Mouse (Mus musculus) thymus, postnatal 0 days (tissue): Measurements from ENCODE around the gene Crls1. TPM values are rescaled to one million over a fixed set of nuclear protein-coding genes. Genes with fewer than 3 reads are reported as not detected.

Experiments
- DNase-seq: peaks from one replicate; pipeline ENCODE4 v3.0.0-alpha.2; 2015; ENCODE audit warnings: low spot score
- polyA plus RNA-seq: library from polyadenylated mRNA; unstranded; fragments of >200 nt; fragmentation: Nextera tagmentation; extraction: Ambion mirVana; gene quantifications from 2 replicates; pipeline ENCODE4 v1.2.1, GENCODE M21; 2015

Crls1 gene
- polyA plus RNA-seq, 1 experiment from 2014 or later: 17.9 TPM

DNA sequence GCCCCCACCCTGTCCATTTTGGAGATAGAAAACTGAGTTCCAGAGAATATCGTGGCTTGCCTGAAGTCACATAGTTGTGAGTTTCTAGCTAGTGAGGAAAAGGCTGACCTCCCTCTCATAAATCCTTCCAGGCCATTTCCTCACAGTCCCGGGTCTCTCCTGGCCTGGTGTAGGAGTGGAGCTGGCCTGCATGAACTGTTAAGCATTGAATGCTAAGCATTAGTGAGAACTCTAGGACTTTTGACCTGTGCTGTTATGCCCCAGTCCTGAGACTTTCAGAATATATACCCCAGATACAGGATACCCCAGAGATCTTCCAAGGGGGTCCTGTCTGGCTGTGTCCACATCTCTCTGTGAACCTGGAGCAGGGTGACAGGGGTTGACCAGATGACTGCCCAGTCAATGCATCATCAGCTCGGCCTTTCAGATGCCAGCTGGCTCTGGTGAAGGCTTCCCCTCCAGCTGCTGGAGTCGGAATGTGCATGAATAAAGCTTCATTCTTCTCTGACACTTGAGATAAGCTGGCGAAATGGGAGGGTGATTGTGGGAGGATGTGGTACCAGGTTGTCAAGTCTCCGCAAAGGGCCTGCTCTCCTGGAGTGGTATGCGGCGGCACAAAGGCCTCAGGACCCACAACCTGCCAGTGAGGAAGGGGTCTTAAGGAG lies 38.0 kb downstream of the Crls1 start:
- no peak for DNase-seq

DNA sequence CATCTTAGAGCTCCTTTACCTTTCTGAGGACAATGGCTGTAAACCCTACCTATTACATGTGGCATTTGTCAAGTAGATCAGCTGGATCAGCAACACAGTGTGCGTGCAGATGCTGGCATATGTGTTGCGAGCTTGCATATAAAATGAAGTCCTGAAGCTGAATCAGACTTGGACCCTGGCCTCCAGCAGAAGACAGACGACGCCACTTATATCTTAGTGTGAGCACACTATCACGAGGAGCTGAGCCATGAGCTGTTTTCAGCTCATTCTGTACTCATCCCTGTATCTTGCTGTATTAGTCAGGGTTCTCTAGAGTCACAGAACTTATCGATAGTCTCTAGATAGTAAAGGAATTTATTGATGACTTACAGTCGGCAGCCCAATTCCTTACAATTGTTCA lies 38.8 kb downstream of the Crls1 start:
- no peak for DNase-seq

DNA sequence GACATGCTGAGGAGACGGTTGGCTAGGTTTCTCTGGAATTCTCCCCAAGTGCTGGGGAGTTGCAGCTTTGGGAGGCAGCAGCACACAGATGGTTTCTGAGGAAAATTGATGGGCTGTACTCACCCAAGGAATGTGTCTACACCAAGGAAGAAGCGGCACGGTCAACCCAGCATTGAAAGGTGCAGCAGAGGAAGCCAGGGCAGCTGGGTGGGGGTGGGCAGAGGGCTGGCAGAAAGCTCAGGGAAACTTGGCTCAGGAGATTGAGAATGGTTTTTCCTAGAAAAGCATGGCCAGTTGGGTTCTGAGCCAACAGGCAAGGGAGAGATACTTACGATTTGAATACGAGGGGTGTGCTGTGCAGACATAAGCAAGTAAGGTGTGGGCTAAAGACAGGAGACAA lies 47.4 kb downstream of the Crls1 start:
- no peak for DNase-seq

DNA sequence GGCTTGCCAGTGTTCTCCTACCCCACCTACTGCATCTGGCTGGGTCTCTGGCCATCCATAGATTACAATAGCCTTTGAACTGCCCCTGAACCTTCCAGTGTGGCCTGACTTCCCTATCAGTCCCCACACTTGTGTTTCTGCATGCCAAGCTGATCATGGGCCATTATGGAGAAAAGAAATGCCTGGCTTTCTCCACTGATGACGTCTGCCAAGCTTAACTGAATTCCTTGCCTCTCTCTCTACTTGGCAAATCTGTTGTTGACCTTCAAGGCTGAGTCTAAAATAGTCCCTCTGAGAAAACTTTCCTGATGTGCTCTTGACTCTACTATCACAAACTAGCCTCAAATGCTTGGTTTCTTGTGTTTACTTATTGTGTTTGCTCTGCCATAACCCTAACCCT lies 51.7 kb downstream of the Crls1 start:
- no peak for DNase-seq

DNA sequence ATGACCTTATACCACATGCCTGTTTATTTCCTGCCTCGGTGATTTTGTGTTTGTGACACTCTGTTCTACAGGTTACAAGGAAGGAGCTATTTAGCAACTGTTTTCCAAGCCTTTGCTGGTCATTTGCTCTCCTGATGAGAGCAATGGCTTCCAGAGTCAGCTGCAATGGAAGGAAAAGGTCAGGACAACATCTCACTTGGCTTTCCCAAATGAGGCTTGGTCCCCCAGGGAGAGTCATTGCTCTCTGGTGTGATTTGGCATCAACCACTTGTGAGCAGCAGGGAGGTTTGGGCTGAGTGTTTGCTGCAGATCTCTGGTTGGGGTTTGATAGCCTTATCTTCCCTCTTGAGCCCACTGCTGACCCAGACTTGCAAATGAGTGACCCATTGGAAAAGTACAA lies 54.1 kb downstream of the Crls1 start:
- no peak for DNase-seq

DNA sequence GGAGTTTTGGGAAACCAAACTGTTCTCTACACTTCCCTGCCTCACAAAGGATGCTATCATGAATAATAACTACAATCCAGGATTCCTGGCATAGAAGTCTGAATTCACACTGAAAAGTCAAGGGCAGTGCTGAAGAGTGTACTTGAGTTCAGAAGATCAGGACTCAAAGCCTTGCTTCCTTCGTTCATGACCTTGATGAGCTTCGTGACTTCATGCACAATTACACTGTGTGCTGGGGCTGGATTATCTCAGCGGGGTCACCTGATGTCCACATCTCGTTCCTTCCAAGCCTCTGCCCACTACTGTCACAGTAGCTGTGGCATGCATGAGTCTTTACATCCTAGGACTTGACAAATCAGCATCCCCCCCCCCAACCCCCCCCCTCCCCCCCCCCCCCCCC lies 55.2 kb downstream of the Crls1 start:
- DNase-seq: no peak

DNA sequence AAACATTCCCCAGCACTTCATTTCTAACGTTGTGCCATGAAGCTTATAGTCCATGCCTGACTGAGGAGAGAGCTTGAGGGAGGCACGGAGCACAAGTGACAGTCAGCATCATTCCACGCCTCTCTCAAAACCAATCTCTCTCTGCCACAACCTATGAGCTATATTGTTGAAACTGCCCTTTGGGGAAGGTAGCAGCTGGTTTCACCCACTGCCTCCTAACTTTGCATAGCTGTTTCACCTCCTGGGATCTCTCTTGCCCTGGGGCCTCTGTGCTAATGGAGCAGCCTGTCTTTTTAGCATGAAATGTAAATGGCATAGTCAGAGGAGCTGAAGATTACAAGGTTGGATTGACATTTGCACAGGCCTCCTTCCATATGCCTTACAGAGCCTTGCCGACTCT lies 55.6 kb downstream of the Crls1 start:
- no peak for DNase-seq

DNA sequence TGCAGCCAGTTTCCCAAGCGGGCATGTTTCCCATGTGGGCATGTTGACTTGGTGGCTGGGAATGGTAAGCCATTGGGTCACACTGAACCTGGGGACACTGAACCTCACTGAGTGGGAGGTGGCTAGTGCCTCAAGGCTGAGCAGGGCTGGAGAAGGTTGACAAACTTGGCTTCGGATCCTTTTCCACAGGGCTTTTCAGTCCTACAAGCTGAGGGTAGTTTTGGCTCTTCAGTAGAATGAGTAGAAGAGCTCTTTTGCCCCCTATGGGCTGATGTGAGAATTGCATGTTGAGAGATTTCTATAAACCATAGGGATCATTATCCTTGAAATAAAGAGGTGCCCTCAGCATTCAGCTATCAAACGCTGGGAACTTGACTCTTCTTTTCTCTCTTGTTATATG lies 57.0 kb downstream of the Crls1 start:
- DNase-seq: peak; percentile 52

DNA sequence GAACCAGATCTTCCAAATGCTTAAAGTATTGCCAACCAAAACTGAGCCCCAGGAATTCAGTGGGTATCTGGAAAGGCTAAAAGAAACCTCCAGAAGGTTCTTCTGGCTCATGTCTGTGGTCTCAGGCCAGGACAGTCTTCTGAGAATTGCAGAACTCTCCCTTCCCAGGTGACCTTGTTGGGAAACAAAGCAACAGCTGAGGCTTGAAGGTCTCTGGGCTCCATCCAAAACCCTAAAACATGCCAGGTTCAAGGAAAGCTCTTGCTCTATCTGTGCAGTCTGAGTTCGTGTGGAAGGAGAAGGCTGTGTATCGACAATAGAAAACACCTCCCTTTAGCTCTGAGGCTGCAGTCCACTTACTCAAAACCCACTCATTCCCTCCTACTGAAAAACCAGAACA lies 58.5 kb downstream of the Crls1 start:
- DNase-seq: no peak

DNA sequence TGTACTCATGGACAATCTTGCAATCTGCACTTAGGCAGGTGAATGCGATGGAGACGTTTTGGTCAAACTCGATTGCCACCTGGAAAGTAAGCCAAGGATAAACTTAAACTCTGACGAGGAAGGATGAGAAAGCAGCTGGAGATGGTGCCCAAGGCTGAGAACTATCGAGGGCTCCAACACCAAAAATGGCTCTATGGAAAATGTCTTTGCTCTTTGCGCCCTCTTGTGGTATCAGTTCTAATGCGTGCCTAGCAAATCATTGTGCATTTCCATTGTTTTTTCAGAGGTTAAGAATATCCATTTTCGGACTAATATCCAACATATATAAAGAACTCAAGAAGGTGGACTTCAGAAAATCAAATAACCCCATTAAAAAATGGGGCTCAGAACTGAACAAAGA lies 60.3 kb downstream of the Crls1 start:
- peak; percentile 43 for DNase-seq

DNA sequence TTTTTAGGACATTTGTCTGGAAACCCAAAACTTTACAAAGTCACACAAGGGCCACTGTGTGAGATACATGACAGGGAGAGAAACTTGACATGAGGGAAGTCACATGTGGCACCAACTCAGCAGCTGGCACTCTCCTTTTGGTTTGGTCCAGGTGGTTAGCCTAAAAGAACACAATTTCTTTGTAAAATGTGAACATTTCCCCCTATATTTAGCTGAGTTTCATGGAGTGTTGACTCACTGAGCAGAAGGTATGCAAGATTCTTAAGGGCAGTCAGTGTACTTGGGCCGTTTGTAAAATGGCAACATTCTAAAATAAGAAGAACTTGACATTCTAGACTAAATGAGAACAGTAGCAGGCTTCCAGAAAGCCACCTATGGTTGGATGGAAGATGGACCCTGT lies 68.3 kb downstream of the Crls1 start:
- no peak for DNase-seq

Other genes starting within 250 kb of the Crls1 start
- gene Shld1, start 159.7 kb upstream of the Crls1 start, polyA plus RNA-seq: 17.8 and 20.7 TPM in 2 replicates
- 0.18 and 0.19 TPM in 2 replicates for gene Chgb, start 65.4 kb upstream of the Crls1 start, polyA plus RNA-seq
- gene Trmt6, start 30.6 kb upstream of the Crls1 start, polyA plus RNA-seq: 54.7 and 56.9 TPM in 2 replicates
- 9.6 and 10.1 TPM in 2 replicates for gene Mcm8, start 30.5 kb upstream of the Crls1 start, polyA plus RNA-seq
- 0.53 and 0.81 TPM in 2 replicates for gene Lrrn4, start 34.2 kb downstream of the Crls1 start, polyA plus RNA-seq
- gene Fermt1, start 99.2 kb downstream of the Crls1 start, polyA plus RNA-seq: 17.0 and 23.4 TPM in 2 replicates